In genomic region chr2:59713626-59714556, GRCm38 (mm10) we compare ENCODE assay signal across 29 mouse cellular contexts.
A peak's percentile ranks its signal among the peaks of the same experiment; 100 is the strongest.
DNase-seq lines count a peak whose midpoint lies in the region; ATAC-seq and TF ChIP-seq lines count a peak whose summit lies in the region.
"Had no signal": no experiment of that assay in that cellular context is flagged by ENCODE, and none has a peak within 500 bp of the region (broad histone marks: within the 10 kb centered on the region; RNA-seq: fewer than 3 reads in every experiment).

No protein-coding gene starts in this region.

- no peak overlapping the region for H3K4me2 ChIP-seq in midbrain, embryonic 11.5 days
- H3K4me2 ChIP-seq: forebrain, embryonic 13.5 days; heart, embryonic 12.5 days; hindbrain, embryonic 15.5 days; liver, embryonic 11.5 days; midbrain, embryonic 15.5 days; neural tube, embryonic 15.5 days; stomach, embryonic 15.5 days had no signal

- WGBS in kidney, adult 2 months: 39% methylated on average over 9 of the region's 9 CpGs
- 65% methylated on average over 9 of the region's 9 CpGs for WGBS in liver, adult 2 months
- WGBS in midbrain, embryonic 11.5 days: 92% methylated on average over 9 of the region's 9 CpGs
- 90% methylated on average over 9 of the region's 9 CpGs for WGBS in midbrain, embryonic 10.5 days

- H3K9ac ChIP-seq in liver, adult 2 months (ENCODE audit: low read depth, low read length): no peak overlapping the region
- no peak overlapping the region for H3K9ac ChIP-seq in midbrain, embryonic 11.5 days (ENCODE audit: low read length)
- H3K9ac ChIP-seq: forebrain, embryonic 13.5 days; heart, embryonic 12.5 days; hindbrain, embryonic 15.5 days; midbrain, embryonic 15.5 days; neural tube, embryonic 15.5 days; stomach, embryonic 15.5 days had no signal

- no peaks in the 10 kb centered on the region for H3K9me3 ChIP-seq in midbrain, embryonic 11.5 days (ENCODE audit: control insufficient read depth, low read length)
- H3K9me3 ChIP-seq in midbrain, embryonic 10.5 days (replicated peaks): no peaks in the 10 kb centered on the region
- H3K9me3 ChIP-seq: forebrain, embryonic 13.5 days; heart, embryonic 12.5 days; hindbrain, embryonic 10.5 days; hindbrain, embryonic 15.5 days; midbrain, embryonic 15.5 days; neural tube, embryonic 15.5 days; stomach, embryonic 15.5 days had no signal

- H3K36me3 ChIP-seq in kidney, adult 2 months (ENCODE audit: control insufficient read depth, insufficient read depth, low read length): no peaks in the 10 kb centered on the region
- no peaks in the 10 kb centered on the region for H3K36me3 ChIP-seq in liver, adult 2 months (ENCODE audit: control insufficient read depth, insufficient read depth, low read length)
- H3K36me3 ChIP-seq in midbrain, embryonic 11.5 days (ENCODE audit: control insufficient read depth, insufficient read depth, low read length): no peaks in the 10 kb centered on the region
- H3K36me3 ChIP-seq in midbrain, embryonic 10.5 days: no peaks in the 10 kb centered on the region
- H3K36me3 ChIP-seq: heart, embryonic 12.5 days; hindbrain, embryonic 10.5 days; hindbrain, embryonic 15.5 days; midbrain, embryonic 15.5 days; neural tube, embryonic 15.5 days; stomach, embryonic 15.5 days had no signal

- intact Hi-C loops in left cerebral cortex, postnatal 14 days (cut with DNase I): no loop called here

- H3K27ac ChIP-seq in kidney, adult 2 months (ENCODE audit: insufficient read depth, low read depth, low read length): no peak overlapping the region
- no peak overlapping the region for H3K27ac ChIP-seq in liver, adult 2 months (replicated peaks; ENCODE audit: insufficient read depth, low read depth, low read length)
- H3K27ac ChIP-seq in midbrain, embryonic 11.5 days (ENCODE audit: low read depth, low read length): no peak overlapping the region
- no peak overlapping the region for H3K27ac ChIP-seq in midbrain, embryonic 10.5 days (replicated peaks)
- H3K27ac ChIP-seq: forebrain, embryonic 13.5 days; hindbrain, embryonic 10.5 days; macrophage; midbrain, embryonic 15.5 days; neural tube, embryonic 15.5 days; stomach, embryonic 15.5 days had no signal

- no peak overlapping the region for H3K4me3 ChIP-seq in kidney, adult 2 months (ENCODE audit: insufficient read depth, low read depth, low read length)
- H3K4me3 ChIP-seq in liver, adult 2 months (ENCODE audit: insufficient read depth, low read depth, low read length): no peak overlapping the region
- H3K4me3 ChIP-seq in midbrain, embryonic 11.5 days (ENCODE audit: low read depth, low read length): no peak overlapping the region
- no peak overlapping the region for H3K4me3 ChIP-seq in midbrain, embryonic 10.5 days
- H3K4me3 ChIP-seq: forebrain, embryonic 13.5 days; heart, embryonic 12.5 days; hindbrain, embryonic 10.5 days; hindbrain, embryonic 15.5 days; midbrain, embryonic 15.5 days; neural tube, embryonic 15.5 days; stomach, embryonic 15.5 days had no signal

- TF ChIP-seq CTCF in kidney, adult 2 months (conservative IDR thresholded peaks at IDR 0.05; ENCODE audit: insufficient read depth, insufficient read length, low read depth, low read length): no peak
- no peak for TF ChIP-seq CTCF in liver, adult 2 months (IDR thresholded peaks at IDR 0.05; ENCODE audit: low read depth, low read length)

- ATAC-seq in midbrain, embryonic 11.5 days (ENCODE audit: low FRiP score): no peak
- ATAC-seq: activated CD4-positive, CD25-positive, alpha-beta regulatory T cell, adult 4 months; forebrain, embryonic 13.5 days; inflammation-experienced regulatory T-cells, adult 6 months; midbrain, embryonic 15.5 days had no signal

- H3K4me1 ChIP-seq in kidney, adult 2 months (ENCODE audit: control insufficient read depth, insufficient read depth, low read length): peaks cover 11% of the 10 kb centered on the region
- no peaks in the 10 kb centered on the region for H3K4me1 ChIP-seq in liver, adult 2 months (ENCODE audit: control insufficient read depth, insufficient read depth, low read length)
- peaks cover 11% of the 10 kb centered on the region for H3K4me1 ChIP-seq in midbrain, embryonic 11.5 days (ENCODE audit: control insufficient read depth, insufficient read depth, low read length)
- peaks cover 31% of the 10 kb centered on the region for H3K4me1 ChIP-seq in midbrain, embryonic 10.5 days

- no peaks in the 10 kb centered on the region for H3K79me2 ChIP-seq in liver, adult 2 months (ENCODE audit: control insufficient read depth, insufficient read depth, low read length)

- no peak for TF ChIP-seq POLR2A in kidney, adult 2 months (IDR thresholded peaks at IDR 0.05; ENCODE audit: low read depth, low read length)
- TF ChIP-seq POLR2A in liver, adult 2 months (IDR thresholded peaks at IDR 0.05; ENCODE audit: extremely low read depth, insufficient read depth, low read length): no peak

- peak; percentile 41 for DNase-seq in kidney, adult 2 months
- no peak for DNase-seq in kidney, adult 8-10 months
- peak; percentile 29 for DNase-seq in liver, adult 2 months (ENCODE audit: extremely low read depth, low read depth, low spot score)
- DNase-seq in liver: no peak
- DNase-seq in midbrain, embryonic 11.5 days (ENCODE audit: low spot score, missing footprints): peak; percentile 31
- no peak for DNase-seq in midbrain, embryonic 10.5 days (ENCODE audit: low spot score)
- no peak for DNase-seq in left cerebral cortex, postnatal 14 days (ENCODE audit: low spot score in 2 of 2)
- DNase-seq: adrenal gland, adult 8-10 months; cerebellum, adult 9-10 months; cerebellum, postnatal 36 days; gastrocnemius, postnatal 25 days; heart, adult 18-20 months; kidney, adult 11 months; kidney, postnatal 10 days; retina, postnatal 1 day; right cerebral cortex, postnatal 25 days; thymus, adult 18-20 months; thymus, postnatal 36 days had no signal

- H3K27me3 ChIP-seq in kidney, adult 2 months (replicated peaks; ENCODE audit: control insufficient read depth, insufficient read depth, low read length): no peaks in the 10 kb centered on the region
- no peaks in the 10 kb centered on the region for H3K27me3 ChIP-seq in liver, adult 2 months (ENCODE audit: control insufficient read depth, insufficient read depth, low read length)
- no peaks in the 10 kb centered on the region for H3K27me3 ChIP-seq in midbrain, embryonic 11.5 days (ENCODE audit: control insufficient read depth, insufficient read depth, low read length)
- H3K27me3 ChIP-seq in midbrain, embryonic 10.5 days (ENCODE audit: low read depth, poor library complexity, severe bottlenecking): no peaks in the 10 kb centered on the region
- H3K27me3 ChIP-seq: forebrain, embryonic 13.5 days; heart, embryonic 12.5 days; hindbrain, embryonic 15.5 days; midbrain, embryonic 15.5 days; neural tube, embryonic 15.5 days; stomach, embryonic 15.5 days had no signal

Comparison
In these comparisons a context has a peak if more than half of its experiments do, and no peak if none do; other contexts are left out.
1. DNase-seq: peak in kidney, adult 2 months (single experiment), liver, adult 2 months (single experiment) and midbrain, embryonic 11.5 days (single experiment); none in kidney, adult 8-10 months (0 of 2), liver (single experiment), midbrain, embryonic 10.5 days (single experiment) and left cerebral cortex, postnatal 14 days (0 of 2).